Mouse (Mus musculus) large intestine, adult 2 months (tissue): ENCODE data around the gene Gli3. TPM values are rescaled to one million over a fixed set of nuclear protein-coding genes. Genes with fewer than 3 reads are reported as not detected.

Experiments used
- DNase-seq: peaks from one replicate; pipeline ENCODE4 v3.0.0-alpha.2; 2012; ENCODE audit warnings: low read depth, low spot score
- WGBS: fragments of 180-500 bp; shearing (Covaris S2); methylation state at CpG from one replicate; pipeline ENCODE4 v1.1.7; 2018; 5-methylcytosine and 5-hydroxymethylcytosine counted together
- polyA plus RNA-seq: library from polyadenylated mRNA; depleted of rRNA; stranded (reverse); fragments of >200 nt; gene quantifications from 2 replicates; pipeline ENCODE4 v1.2.3, GENCODE M21; 2012

Gli3 gene
- polyA plus RNA-seq, 1 experiment = 0.78 TPM

DNA sequence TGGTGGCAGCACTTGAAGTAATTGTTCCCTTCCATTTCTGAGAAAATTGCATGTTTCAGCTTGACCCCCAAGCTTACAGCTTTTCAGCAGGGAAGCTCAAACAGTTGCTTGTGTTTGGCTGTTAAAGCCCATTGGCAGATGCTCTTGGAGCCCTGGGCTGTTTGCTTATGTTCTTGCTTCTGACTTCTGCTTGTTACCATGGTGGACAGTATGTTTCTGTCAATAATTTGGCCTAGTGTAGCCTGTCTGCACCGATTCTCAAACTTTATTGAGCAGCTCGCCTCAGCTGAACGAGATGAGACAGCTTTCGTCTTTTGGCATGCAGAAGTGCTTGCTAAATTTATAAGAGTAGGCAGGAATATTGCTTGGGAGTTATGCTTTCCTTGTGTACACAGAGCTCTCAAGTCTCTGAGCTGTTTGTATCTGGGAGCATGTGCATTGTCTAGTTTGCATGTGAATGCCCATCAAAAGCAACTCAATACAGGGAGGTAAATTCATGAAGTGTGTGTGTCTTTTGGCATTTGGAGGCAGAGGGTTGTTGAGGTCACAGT lies 82.4 kb downstream of the Gli3 start:
- WGBS = 45% methylated on average over 4 of the region's 4 CpGs
- no peak for DNase-seq

DNA sequence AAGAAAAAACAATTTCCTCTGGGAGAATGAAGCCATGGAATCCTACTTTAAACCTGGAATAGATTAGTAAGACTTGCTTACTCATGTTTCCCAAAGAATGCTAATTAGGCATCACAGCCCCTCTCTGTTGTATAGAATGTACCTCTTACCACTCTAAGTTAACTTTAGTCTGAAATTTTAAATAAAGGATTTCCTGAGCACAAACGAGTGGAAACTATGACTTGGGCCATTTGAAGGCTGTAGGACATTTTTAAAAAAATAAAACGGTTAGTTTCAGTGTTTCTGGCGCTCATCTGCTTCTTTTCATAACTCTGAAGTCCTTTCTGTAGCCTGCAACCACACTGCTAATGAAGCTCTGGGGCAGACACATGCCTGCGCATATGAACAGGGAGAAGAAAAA lies 83.2 kb downstream of the Gli3 start:
- WGBS = 64% methylated on average over 4 of the region's 4 CpGs
- no peak for DNase-seq

DNA sequence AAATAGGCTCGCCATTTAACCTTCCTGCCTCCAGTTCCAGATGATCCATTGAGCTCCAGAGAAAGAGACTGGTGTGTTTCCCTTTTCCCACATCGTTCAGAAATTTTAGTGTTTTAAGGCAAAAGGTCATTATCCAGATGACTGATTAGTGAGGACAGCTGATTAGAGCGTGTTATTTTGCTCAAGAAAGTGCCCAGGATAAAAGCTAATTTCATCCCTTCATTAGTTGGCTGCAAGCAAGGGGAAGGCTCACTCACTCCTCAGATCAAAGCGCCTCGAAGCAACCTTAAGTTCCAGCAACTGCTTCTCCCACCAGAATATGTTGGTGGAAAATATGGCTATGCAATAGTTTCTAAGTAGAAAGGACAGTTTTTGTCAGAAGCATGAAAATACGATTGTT lies 86.4 kb downstream of the Gli3 start:
- DNase-seq = no peak
- 70% methylated on average over 6 of the region's 6 CpGs for WGBS

DNA sequence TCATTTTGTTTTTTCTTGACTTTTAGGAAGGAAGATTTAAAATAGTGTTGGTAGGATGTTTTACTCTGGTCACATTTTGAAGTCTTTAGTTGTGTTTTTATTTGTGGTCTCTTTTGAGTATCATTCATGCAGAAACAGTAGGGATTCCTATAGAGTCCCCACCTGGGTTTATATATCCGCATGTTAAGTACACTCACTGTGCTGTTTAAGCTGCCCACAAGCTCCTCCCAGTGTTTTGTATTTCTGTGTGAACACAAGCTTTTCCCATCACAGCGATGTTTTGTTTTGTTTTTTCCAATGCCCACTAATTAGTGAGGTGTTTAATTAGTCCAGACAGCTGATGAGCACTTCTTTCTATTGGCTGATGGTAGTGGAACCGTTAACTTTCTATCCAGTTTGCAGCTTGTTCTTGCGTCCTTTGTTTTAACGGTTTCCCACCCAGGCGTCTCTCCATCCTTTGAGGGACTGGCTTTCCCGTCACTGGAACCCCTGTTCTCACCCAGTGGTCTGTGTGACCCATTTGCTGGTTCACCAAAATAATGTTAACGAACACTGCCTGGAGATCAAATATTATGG lies 87.1 kb downstream of the Gli3 start:
- 86% methylated on average over 8 of the region's 8 CpGs for WGBS
- DNase-seq = no peak

DNA sequence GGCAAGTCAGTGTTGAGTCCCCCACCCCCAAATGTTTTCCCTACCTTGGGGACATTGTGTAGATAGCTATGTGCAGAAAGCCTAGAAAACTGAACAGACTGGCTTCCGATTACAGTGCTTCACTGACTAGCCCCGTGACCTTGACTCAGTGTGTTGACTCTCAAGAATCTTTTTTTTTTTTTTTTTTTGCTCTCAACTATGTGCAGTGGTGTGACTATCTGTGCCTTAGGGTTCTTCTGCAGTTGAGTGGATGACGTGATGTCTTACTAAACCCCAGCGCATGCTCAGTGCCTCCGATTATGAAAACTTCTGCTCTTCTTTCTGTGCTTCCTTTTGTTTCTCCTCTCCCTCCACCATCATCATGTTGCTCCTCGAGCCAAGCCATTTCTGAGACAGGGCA lies 87.7 kb downstream of the Gli3 start:
- 58% methylated on average over 6 of the region's 6 CpGs for WGBS
- DNase-seq = no peak

DNA sequence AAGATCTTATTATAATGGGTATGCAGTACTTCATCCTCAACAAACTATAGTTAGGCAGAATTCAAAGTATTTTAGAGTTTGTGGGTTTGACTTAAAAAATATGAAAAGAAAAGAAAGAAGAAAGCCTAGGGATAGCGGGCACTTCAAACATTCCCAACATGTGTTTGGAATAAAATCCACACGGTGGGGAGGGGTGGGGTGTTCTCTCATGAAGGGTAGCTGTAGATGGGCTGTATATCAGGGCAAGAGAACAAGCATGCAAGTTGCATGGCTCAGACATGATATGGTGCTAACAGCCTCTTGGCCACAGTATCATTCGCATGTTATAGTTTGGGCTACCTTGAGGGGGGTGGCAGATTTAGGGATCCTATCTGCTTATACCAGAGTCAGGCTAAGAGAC lies 89.0 kb downstream of the Gli3 start:
- no peak for DNase-seq
- WGBS = 80% methylated on average over 3 of the region's 3 CpGs

DNA sequence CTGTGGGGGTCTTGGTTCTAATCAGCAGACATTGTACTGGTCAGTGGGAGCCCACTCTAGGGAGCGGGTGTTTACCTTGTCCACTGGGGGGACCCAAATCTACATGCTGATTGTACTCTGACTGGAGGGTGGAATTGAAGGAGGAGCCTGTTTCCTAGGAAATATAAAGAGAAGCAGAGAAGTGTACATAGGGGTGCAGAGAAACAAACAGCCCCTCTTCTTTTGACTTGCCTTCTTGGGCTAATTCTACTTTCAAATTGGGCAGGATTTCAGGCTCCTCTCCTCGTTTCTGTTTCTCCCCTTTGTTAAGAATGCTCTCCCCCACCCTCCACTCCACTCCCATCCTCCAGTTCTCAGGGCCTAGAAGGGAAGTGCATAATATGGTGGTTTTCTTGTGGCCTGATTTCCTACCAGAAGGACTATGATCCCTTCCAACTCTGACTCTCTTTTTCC lies 93.6 kb downstream of the Gli3 start:
- 46% methylated on average over 2 of the region's 2 CpGs for WGBS
- DNase-seq = no peak

DNA sequence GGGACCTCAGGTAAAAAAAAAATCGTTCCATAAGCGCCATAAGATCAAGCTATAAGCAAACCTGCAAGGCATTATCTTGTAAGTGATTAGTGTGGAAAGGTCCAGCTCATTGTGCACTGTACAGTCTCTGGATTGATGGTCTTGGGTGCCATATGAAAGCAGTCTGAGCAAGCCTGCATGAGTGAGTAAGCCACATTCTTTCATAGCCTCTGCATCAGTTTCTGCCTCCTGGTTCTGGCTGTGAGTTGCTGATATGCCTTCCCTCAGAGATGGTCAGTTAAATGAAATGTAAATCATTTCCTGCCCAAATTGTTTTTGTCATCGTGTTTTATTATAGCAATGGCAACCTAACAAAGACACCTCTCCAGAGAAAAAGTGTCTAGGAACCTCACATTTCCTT lies 98.4 kb downstream of the Gli3 start:
- 75% methylated on average over 3 of the region's 3 CpGs for WGBS
- no peak for DNase-seq

DNA sequence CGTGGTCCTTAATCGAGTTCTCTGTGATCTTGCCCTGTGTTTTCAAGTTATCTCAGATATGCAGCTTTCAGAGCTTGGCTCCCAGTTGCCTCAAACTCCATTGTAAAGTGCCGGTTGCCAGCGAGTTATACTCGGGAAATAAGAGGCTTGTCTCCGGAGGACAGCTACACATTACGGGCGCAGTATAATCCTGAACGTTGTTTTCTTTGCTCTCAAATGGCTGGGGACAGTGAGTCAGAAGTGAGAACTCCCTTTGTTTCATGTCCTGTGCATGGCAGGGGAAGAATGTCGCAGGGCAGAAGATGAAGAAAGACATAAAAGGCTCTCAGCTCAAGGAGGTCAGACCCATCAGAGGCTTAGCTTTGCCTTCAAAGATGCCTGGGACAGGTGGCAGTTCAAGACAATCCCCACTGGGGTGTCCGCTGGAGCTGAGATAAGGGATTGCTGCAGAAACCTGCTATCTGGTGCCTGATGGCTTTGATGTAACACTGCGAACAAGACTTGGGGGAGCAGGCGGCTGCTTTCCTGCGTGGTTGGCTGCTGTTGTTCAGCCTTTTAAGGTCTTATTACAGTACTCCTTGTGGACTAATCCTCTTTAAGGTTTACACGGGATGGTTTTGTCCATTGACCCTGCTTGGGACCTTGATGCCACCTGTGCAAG lies 108.0 kb downstream of the Gli3 start:
- DNase-seq = no peak
- WGBS = 52% methylated on average over 15 of the region's 15 CpGs

DNA sequence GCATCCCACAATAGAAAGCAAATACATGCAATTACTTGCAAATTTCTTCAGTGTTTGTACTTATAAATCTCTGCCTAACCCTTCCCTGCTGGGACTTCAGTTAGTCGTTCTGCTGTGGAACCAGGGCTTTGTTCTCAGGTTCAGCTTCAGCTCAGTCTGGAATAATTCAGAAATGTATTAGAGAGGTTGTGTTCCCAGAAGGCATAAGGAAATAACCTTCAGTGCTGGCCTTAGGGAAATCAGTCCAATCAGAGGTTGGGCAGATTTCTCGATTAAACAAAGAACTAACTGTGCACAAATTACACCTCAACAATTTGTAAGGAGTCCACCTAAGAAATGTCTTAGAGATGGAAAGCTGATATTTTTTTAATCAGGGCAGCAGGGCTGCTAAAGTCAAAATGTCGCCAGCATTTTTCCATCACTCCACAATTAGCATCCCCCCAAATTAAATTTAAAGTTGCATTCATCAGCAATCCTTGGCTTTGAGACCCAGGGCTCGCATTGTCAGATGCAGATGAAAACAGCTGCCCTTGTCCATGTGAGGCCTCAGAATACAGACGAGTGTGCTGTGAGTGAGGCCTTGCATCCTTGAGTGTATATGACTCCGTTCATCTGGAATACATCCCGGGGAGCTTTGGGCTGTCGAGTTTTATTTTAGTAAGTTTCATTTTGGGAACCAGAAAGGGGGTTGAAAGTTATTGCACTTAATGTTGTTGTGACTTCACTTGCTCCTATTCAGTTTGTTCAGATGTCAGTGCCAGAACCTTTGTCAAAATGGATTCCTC lies 114.3 kb downstream of the Gli3 start:
- DNase-seq = no peak
- 63% methylated on average over 8 of the region's 8 CpGs for WGBS

DNA sequence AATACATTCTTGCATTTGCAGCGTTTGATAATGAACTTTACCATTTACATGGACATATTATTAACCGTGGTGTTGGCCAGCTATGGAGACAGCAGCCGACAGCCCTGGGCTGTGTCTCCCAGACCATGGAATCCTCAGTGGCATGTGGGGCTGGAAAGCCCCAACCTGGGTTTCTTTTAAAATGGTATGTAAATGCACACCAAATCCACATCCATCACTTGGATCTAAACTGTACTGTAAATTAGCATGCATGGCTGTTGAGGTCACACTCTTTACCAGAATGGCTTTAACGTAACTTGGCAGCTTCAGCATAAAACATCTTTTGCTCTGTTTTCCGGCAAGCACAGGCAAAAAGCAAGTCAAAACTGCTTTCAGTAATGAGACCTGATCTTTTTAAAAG lies 117.4 kb downstream of the Gli3 start:
- 85% methylated on average over 5 of the region's 5 CpGs for WGBS
- no peak for DNase-seq

DNA sequence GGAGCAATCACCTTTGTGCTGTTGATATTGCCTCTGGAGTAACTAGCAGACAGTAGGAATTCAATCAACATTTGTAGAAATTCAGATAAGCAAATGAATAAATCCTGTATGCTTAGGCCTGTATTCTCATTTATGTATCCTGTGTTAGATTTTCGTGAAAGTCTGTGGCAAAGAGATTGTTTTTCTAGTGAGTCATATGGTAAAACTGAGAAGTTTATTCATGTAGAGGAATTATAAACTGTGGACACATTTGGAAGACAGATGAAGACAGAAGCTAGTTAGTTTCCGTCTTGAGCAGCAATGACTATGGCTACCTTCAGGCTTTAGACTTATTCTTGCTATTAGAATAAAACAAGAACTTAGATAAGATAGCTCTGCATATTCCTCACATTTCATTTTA lies 122.9 kb downstream of the Gli3 start:
- 41% methylated on average over 2 of the region's 2 CpGs for WGBS
- no peak for DNase-seq

DNA sequence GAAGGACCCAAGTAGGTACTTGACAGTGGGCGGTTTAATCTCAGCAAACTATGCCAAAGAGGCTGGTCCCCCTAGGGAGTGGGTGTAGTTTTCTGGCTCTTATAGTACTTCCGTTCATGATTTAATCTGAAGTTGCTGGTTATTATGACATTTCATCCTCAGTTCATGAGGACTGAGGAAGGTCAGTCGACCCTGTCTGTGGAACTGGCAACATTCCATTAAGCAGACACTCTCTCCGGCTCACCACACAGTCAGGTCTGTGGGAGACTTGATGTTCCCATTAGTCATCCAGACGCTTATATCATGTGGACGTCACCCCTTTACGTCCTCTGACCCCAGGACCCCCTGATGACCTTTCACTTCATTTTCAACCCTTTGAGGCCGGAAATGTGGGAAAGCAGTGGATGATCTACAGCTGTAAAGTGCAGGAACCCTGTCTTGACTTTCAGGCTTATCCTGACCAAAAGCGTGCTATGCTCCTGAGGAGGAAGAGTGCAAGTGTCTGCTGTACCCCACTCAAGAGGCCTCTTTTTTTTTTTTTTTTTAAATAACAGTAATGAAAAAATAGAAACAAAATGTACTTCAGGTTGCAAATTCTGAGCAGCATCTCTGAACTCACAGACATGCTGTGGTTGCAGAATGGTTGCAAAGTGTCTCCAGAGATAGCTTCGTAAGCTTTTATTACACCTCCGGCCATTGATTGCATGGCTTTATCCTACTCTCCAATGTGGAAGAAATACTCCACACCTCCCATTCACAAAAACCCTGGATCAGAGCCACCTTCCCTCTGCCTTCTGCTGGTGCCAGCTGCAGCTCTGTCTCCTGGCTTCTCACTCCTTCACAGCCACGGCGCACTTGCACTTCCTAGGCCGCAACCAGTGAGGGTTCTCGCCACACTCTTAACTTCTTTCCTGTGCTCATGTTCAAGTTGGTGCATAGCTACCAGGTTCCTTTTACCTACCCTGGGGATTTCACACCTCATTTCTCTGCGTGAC lies 125.5 kb downstream of the Gli3 start:
- DNase-seq = no peak
- WGBS = 80% methylated on average over 16 of the region's 16 CpGs

DNA sequence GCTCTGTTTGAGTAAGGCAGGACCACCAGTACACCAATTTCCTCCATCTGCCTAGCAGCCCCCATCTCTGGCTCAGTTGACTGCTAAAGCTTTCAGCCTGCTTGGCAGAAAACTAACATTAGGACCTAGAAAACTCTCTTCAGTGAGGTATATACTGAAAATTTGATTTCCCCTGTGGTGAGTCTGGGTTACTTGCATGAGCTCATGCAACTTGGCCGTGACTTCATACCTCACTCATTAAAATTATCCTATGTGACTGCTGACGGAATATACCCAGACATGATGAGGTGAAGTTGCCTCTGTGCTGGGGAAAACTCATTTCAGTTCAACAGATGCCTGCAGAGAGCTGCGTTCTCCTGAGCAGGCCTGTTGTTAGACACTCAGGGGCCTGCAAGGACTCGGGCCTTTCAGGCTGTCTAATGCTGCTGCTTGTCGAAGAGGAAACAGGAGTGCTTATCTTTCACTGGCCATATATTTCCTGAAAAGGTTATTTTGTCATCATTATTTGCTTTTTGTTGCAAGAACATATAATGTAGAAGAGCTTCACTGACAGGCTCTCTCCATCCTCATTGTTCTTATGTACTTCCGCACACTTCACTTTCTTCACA lies 127.4 kb downstream of the Gli3 start:
- DNase-seq = no peak
- WGBS = 78% methylated on average over 6 of the region's 6 CpGs

DNA sequence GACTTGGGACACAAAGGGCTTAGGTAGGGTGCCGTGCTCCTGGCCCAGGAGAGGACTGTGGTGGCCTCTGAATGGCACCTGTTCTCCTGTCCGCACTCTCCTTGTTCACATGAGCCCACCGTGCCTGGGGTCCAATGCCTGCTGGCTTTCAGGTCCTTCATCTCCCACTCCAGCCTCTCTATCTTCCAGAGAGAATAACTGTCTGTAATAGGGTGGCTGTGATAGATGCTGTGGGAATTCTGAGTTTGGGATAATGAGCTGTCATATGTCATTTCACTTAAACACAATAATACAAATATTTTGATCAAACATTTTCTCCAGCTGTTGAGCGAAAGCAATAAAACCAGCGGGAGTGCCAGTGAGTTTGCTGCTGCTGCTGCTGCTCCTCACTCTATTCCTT lies 133.6 kb downstream of the Gli3 start:
- DNase-seq = no peak
- 33% methylated on average over 5 of the region's 5 CpGs for WGBS

DNA sequence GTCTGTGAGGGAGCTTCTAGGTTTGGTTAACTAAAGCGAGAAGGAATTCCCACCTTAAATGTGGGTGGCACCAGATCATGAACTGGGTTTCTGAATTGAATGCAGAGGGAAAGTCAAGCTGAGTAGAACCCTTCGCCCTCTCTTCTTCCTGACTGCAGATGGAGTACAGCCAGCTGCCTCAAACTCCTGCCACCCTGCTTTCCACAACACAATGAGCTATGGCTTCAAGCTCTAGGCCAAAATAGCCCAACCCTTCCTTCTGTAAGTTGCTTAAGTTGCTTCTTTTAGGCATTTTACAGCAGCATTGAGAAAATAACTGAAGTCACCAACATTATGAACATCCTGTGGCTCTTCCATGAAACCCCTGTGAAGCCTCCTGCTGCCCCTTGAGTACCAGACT lies 136.7 kb downstream of the Gli3 start:
- no peak for DNase-seq
- 88% methylated on average over 2 of the region's 2 CpGs for WGBS

DNA sequence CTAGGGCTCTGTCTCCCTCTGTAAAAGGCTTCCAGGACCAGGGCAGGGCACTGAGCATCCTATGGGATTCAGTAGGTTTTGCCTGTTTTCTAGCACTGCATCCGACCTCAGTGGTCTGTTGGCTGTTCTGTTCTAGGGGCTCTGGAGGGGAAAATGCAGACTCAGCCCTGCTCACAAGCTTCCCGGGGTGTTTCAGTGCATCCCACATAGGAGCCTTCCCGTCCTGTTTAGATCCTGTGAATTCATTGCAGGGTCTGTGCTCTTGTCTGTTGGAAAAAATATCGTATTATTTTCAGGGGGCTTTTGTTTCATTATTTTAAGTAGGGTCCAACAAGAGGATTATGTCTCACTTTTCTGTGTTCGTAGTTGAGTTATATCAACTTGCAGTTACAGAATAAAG lies 139.1 kb downstream of the Gli3 start:
- no peak for DNase-seq
- WGBS = 48% methylated on average over 5 of the region's 5 CpGs

DNA sequence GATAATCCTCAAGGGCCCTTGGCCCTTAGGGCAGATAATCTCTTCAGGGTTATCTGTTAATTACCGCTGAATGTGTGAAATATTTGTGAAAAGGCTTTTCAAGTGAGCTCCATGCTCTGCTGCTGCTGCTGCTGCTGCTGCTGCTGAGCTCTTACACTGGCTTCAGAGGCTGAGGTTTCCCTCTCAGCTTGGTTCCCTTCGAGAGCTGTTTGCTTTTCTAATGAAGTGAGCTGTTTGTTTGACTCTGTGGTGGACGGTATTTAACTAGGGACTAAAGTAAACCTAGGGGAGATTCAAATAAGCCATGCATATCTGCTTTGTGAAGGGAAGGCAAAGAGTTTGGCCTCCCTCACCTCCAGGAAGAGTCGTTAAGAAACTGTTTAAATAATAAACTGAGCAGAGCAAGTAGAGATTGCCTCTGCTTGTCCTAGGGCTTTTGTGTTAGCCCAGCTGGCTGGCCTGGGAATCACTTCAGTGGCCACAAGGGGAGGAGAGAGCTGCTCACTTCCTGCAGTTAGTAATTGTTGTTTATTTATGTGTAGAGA lies 139.7 kb downstream of the Gli3 start:
- WGBS = 13% methylated on average over 4 of the region's 4 CpGs

DNA sequence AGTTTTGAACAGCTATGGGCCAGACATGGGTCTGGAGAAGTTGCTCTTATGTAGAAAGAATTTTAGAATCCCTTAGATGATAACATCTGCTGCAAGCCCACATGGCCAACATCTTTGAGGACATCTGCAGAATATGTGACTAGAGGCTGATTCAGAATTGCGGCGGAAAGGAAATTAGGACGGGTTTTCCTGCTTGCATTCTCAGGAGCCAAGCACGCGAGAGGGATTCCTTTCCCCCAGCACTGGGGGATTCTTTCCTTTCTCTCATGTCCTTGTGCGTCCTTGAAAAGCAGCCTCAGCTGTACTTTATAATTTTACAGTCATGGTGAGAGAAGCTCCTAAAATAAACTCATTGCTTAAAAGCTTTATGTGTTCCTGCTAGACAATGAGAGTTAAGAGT lies 141.0 kb downstream of the Gli3 start:
- DNase-seq = no peak
- WGBS = 58% methylated on average over 6 of the region's 6 CpGs

More for the DNA sequence above, 139.7 kb downstream of the Gli3 start:
- DNase-seq = no peak
